Mouse (Mus musculus) liver, embryonic 16.5 days (tissue): ENCODE data around the gene 9930111J21Rik2. TPM values are rescaled to one million over a fixed set of nuclear protein-coding genes. Genes with fewer than 3 reads are reported as not detected.
"Not testable (repeated sequence)": the region's sequence is repeated elsewhere in the genome, so short reads cannot be mapped to it uniquely, and the experiment has no call there.

Experiments
- ATAC-seq: fragments of 200-750 bp; cut with Nextera tagmentation; 2 replicates; pipeline ENCODE4 v1.8.0; 2017; ENCODE audit warnings: low read depth, mild to moderate bottlenecking, moderate number of reproducible peaks, moderate library complexity
- H3K27ac ChIP-seq: fragments of 300-500 bp; sonication (generic); 2 replicates; pipeline ENCODE4 v1.5.1; 2014; ENCODE audit warnings: mild to moderate bottlenecking, low read length
- H3K27me3 ChIP-seq: fragments of 300-500 bp; sonication (generic); 2 replicates; pipeline ENCODE4 v1.6.1; 2014; ENCODE audit warnings: low read depth, low read length, mixed read lengths; ENCODE audit not compliant: control insufficient read depth, insufficient read depth
- H3K36me3 ChIP-seq: fragments of 300-500 bp; sonication (generic); 2 replicates; pipeline ENCODE4 v1.6.1; 2014; ENCODE audit warnings: mild to moderate bottlenecking; ENCODE audit not compliant: control insufficient read depth, insufficient read depth
- H3K4me1 ChIP-seq: fragments of 300-500 bp; sonication (generic); 2 replicates; pipeline ENCODE4 v1.6.1; 2014; ENCODE audit warnings: low read depth, low read length, mixed read lengths; ENCODE audit not compliant: control insufficient read depth
- H3K4me2 ChIP-seq: fragments of 300-500 bp; sonication (generic); 2 replicates; pipeline ENCODE4 v1.6.1; 2014; ENCODE audit warnings: low read depth, low read length, mixed read lengths
- H3K4me3 ChIP-seq: fragments of 300-500 bp; sonication (generic); 2 replicates; pipeline ENCODE4 v1.5.1; 2014; ENCODE audit warnings: low read depth, mild to moderate bottlenecking, low read length
- H3K9ac ChIP-seq: fragments of 300-500 bp; sonication (generic); 2 replicates; pipeline ENCODE4 v1.6.1; 2014; ENCODE audit warnings: low read depth, low read length
- H3K9me3 ChIP-seq: fragments of 300-500 bp; sonication (generic); replicated peaks from 2 replicates; pipeline ENCODE4 v1.6.1; 2016; ENCODE audit warnings: low read length; ENCODE audit not compliant: control insufficient read depth
- WGBS: fragments of 180-500 bp; shearing (Covaris S2); extraction: QIAGEN DNeasy Blood & Tissue Kit; methylation state at CpG from one replicate; pipeline ENCODE4 v1.1.7; 2014; ENCODE audit not compliant: insufficient replicate concordance; 5-methylcytosine and 5-hydroxymethylcytosine counted together
- polyA plus RNA-seq: library from polyadenylated mRNA; unstranded; fragments of >200 nt; fragmentation: Nextera tagmentation; extraction: Ambion mirVana; gene quantifications from 2 replicates; pipeline ENCODE4 v1.2.1, GENCODE M21; 2015

The 9930111J21Rik2 gene
- polyA plus RNA-seq, 1 experiment from 2014 or later, result 1.5 TPM

GRCm38 (mm10) chr11:49060061-49060460, 9.0 kb upstream of the 9930111J21Rik2 start:
- not testable (repeated sequence) for H3K9me3 ChIP-seq, H3K4me2 ChIP-seq, H3K36me3 ChIP-seq, H3K4me3 ChIP-seq, ATAC-seq, H3K9ac ChIP-seq, H3K27me3 ChIP-seq, H3K4me1 ChIP-seq, H3K27ac ChIP-seq
- WGBS, result 24% methylated on average over 2 of the region's 3 CpGs

GRCm38 (mm10) chr11:49051894-49052293, 852 bp upstream of the 9930111J21Rik2 start:
- H3K36me3 ChIP-seq, H3K4me2 ChIP-seq, H3K27me3 ChIP-seq, ATAC-seq, H3K9ac ChIP-seq, H3K4me1 ChIP-seq, H3K27ac ChIP-seq, H3K9me3 ChIP-seq, H3K4me3 ChIP-seq: not testable (repeated sequence)
- no CpG with 5 or more reads among the region's 5 CpGs for WGBS

DNA sequence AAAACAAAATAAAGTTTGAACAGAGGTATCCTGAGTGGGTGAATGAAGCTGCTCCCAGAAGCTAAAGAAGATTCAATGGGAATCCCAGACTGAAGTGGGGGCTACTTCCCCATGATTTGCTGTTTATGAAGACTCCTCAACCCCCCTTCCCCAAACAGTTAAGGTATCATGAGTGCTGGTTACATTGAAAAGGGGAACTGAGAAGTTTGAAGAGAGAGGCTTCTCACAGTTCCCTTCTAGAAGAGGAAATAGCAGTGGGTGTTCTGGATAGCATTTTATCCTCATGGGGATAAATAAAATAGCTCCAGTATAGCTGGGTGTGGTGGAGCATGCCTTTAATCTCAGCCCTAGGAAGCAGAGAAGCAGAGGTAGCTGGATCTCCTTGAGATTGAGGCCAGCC, 978 bp downstream of the 9930111J21Rik2 start:
- H3K4me2 ChIP-seq, H3K4me1 ChIP-seq, H3K4me3 ChIP-seq, H3K27ac ChIP-seq, H3K9ac ChIP-seq, H3K36me3 ChIP-seq, H3K9me3 ChIP-seq, H3K27me3 ChIP-seq: not testable (repeated sequence)
- 0 out of 2 replicates have a peak, but pooled peaks have one; percentile 27 for ATAC-seq

- not testable (repeated sequence) for H3K36me3 ChIP-seq, ATAC-seq, H3K4me1 ChIP-seq, H3K27ac ChIP-seq, H3K27me3 ChIP-seq, H3K9me3 ChIP-seq, H3K4me2 ChIP-seq, H3K9ac ChIP-seq, H3K4me3 ChIP-seq
Observed at GRCm38 (mm10) chr11:49012074-49012473, 39.0 kb downstream of the 9930111J21Rik2 start.

DNA sequence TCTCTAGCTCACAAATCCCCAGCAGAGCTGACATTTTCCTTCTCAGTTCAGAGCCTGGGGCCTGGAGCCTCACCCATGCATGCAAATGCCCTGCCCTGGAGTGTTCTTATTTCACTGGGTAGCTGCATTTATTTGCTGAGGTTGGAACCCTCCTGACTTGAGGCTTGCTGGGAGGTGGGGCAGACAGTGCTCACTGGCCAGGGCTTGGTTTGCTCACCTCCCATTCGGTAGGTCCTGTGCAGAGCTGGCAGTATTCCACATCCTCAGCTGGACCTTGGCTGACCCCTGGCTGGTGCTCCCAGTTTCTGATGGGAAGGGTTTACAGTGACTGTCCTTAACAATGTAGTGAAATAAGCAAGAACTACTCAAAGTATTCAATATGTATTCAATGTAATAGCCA, 44.3 kb downstream of the 9930111J21Rik2 start:
- H3K9me3 ChIP-seq, H3K36me3 ChIP-seq, H3K4me3 ChIP-seq, H3K27ac ChIP-seq, H3K4me2 ChIP-seq, H3K4me1 ChIP-seq, H3K27me3 ChIP-seq, H3K9ac ChIP-seq: not testable (repeated sequence)
- ATAC-seq, result peak; percentile 58; the same call in 1 of the 2 replicates
- WGBS, result 36% methylated on average over 1 of the region's 1 CpGs

DNA sequence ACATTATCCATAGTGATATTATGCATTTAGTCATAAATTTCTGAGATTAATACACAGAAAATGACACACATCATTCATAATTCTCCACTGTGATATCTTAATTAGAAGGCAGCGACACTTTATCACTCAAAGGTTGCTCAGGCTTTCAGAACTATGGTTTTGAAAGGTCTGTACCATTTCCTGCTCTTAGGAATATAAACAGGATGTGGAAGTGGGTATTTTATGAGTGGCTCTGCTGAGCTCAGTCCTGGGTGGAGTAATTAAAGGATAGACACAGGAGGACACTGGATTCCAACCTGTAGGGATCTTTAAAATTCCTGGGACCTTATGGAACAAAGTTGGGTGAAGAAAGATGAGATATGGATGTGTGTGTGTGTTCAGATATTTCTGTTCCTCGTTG, 44.7 kb downstream of the 9930111J21Rik2 start:
- not testable (repeated sequence) for H3K27me3 ChIP-seq, H3K9me3 ChIP-seq, ATAC-seq, H3K4me2 ChIP-seq, H3K27ac ChIP-seq, H3K4me1 ChIP-seq, H3K4me3 ChIP-seq, H3K9ac ChIP-seq, H3K36me3 ChIP-seq
- 35% methylated on average over 2 of the region's 2 CpGs for WGBS

- not testable (repeated sequence) for ATAC-seq, H3K27me3 ChIP-seq, H3K9ac ChIP-seq, H3K4me2 ChIP-seq, H3K9me3 ChIP-seq, H3K27ac ChIP-seq, H3K36me3 ChIP-seq, H3K4me1 ChIP-seq, H3K4me3 ChIP-seq
- 13% methylated on average over 1 of the region's 1 CpGs for WGBS
Observed at GRCm38 (mm10) chr11:49000411-49000810, 50.6 kb downstream of the 9930111J21Rik2 start.

DNA sequence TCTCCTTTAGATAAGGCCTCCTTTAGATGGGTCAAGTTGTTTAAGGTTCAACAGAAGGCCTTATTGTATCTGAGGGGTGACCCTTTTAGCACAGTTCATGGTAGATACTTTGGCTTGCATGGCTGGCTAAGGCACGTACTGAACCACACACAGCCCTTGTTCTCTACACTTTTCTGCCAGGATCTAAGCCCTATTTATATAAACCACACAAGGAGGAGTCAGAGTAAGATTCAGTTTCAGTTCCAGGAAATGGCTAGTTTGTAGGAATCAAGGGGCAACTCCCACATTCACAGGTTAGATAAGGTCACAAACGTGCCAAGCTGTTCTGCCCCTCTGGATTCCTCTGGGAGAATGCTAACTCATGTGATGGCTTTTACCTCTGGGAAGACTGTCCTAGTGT, 57.0 kb downstream of the 9930111J21Rik2 start, which contains the start of gene Tgtp1:
Gene Tgtp1, minus strand, starts transcription at position 155 of the 400 bp plus-strand sequence.
- ATAC-seq, H3K27me3 ChIP-seq, H3K27ac ChIP-seq, H3K4me2 ChIP-seq, H3K36me3 ChIP-seq, H3K4me3 ChIP-seq, H3K9me3 ChIP-seq, H3K9ac ChIP-seq, H3K4me1 ChIP-seq: not testable (repeated sequence)
- 22% methylated on average over 2 of the region's 2 CpGs for WGBS

GRCm38 (mm10) chr11:48993296-48993695, 57.7 kb downstream of the 9930111J21Rik2 start:
- ATAC-seq, H3K36me3 ChIP-seq, H3K27ac ChIP-seq, H3K9me3 ChIP-seq, H3K4me3 ChIP-seq, H3K9ac ChIP-seq, H3K4me1 ChIP-seq, H3K4me2 ChIP-seq, H3K27me3 ChIP-seq: not testable (repeated sequence)
- 45% methylated on average over 10 of the region's 10 CpGs for WGBS
